Mouse (Mus musculus) CH12.LX (cell line): ENCODE results near the gene Mettl7a2. TPM values are rescaled to one million over a fixed set of nuclear protein-coding genes. Genes with fewer than 3 reads are reported as not detected.

Experiments
- DNase-seq: peaks from one replicate; pipeline ENCODE4 v3.0.0-alpha.2; 2013; ENCODE audit errors: extremely low read depth
- H3K27ac ChIP-seq: 2 replicates; pipeline ENCODE4 v1.5.1; 2012; ENCODE audit warnings: low read depth, mild to moderate bottlenecking, control low read depth, moderate library complexity; ENCODE audit not compliant: insufficient read depth
- H3K27me3 ChIP-seq: replicated peaks from 2 replicates; pipeline ENCODE3; 2012; ENCODE audit warnings: inconsistent platforms
- H3K36me3 ChIP-seq, 2 experiments: replicated peaks in 1 of 2; 2 replicates each; pipeline versions ENCODE3 to v1.6.1; 2012; ENCODE audit warnings: inconsistent platforms in 1 of 2, low read length in 1 of 2, mild to moderate bottlenecking in 1 of 2, mixed read lengths in 1 of 2, moderate library complexity in 1 of 2; ENCODE audit not compliant: control insufficient read depth in 1 of 2, insufficient read depth in 1 of 2
- H3K4me1 ChIP-seq, 2 experiments: 2 replicates each; pipeline ENCODE4 v1.6.1; 2012; ENCODE audit warnings: inconsistent platforms in 1 of 2, moderate library complexity in 1 of 2; ENCODE audit not compliant: insufficient read depth in 2 of 2, control insufficient read depth in 1 of 2
- H3K4me2 ChIP-seq: 2 replicates; pipeline ENCODE4 v1.6.1; 2012; ENCODE audit warnings: low read depth, mild to moderate bottlenecking, control low read depth; ENCODE audit not compliant: poor library complexity, insufficient read depth, severe bottlenecking
- H3K4me3 ChIP-seq, 3 experiments: fragments of 150-350 bp in 1 of 3; sonication (generic) in 1 of 3; replicated peaks in 1 of 3; 2 replicates each; pipeline versions ENCODE3 to v1.5.1; 2011 to 2012; ENCODE audit warnings: low read depth in 2 of 3, low read length in 2 of 3, mild to moderate bottlenecking in 2 of 3, moderate library complexity in 2 of 3, control low read depth in 1 of 3, improper control_type of control experiment in 1 of 3, inconsistent platforms in 1 of 3, mixed read lengths in 1 of 3; ENCODE audit not compliant: poor library complexity in 1 of 3
- H3K79me2 ChIP-seq: replicated peaks from 2 replicates; pipeline ENCODE4 v1.6.1; 2012; ENCODE audit warnings: mild to moderate bottlenecking, moderate library complexity; ENCODE audit not compliant: control insufficient read depth, poor library complexity, insufficient read depth, severe bottlenecking; ENCODE audit errors: extremely low read depth
- H3K9ac ChIP-seq: 2 replicates; pipeline ENCODE4 v1.6.1; 2012; ENCODE audit warnings: low read depth, mild to moderate bottlenecking, control low read depth, moderate library complexity; ENCODE audit not compliant: insufficient read depth
- H3K9me3 ChIP-seq: replicated peaks from 2 replicates; pipeline ENCODE3; 2012; ENCODE audit warnings: low read length, inconsistent platforms, mixed read lengths
- BHLHE40 ChIP-seq: IDR thresholded peaks from 2 replicates; pipeline ENCODE4 v1.6.1; 2011; ENCODE audit warnings: mild to moderate bottlenecking, low read depth, low read length, improper control_type of control experiment
- CHD1 ChIP-seq: IDR thresholded peaks from 2 replicates; pipeline ENCODE4 v1.6.1; 2012; ENCODE audit warnings: low read depth, low read length, improper control_type of control experiment, inconsistent platforms
- CHD2 ChIP-seq: IDR thresholded peaks from 2 replicates; pipeline ENCODE4 v1.6.1; 2011; ENCODE audit warnings: low read length, improper control_type of control experiment
- E2F4 ChIP-seq: IDR thresholded peaks from 2 replicates; pipeline ENCODE4 v1.6.1; 2011; ENCODE audit warnings: low read depth, low read length, improper control_type of control experiment; ENCODE audit not compliant: insufficient replicate concordance
- ELF1 ChIP-seq: IDR thresholded peaks from 2 replicates; pipeline ENCODE4 v1.6.1; 2014; ENCODE audit warnings: low read depth, mild to moderate bottlenecking, inconsistent platforms, low read length, improper control_type of control experiment
- EP300 ChIP-seq: IDR thresholded peaks from 2 replicates; pipeline ENCODE4 v1.6.1; 2011; ENCODE audit warnings: low read length, improper control_type of control experiment
- ETS1 ChIP-seq: conservative IDR thresholded peaks from 2 replicates; pipeline ENCODE4 v1.6.1; 2012; ENCODE audit warnings: low read depth, mild to moderate bottlenecking, inconsistent platforms, low read length, improper control_type of control experiment, moderate library complexity
- GABPA ChIP-seq: IDR thresholded peaks from 2 replicates; pipeline ENCODE4 v1.6.1; 2012; ENCODE audit warnings: low read depth, low read length, improper control_type of control experiment, inconsistent platforms; ENCODE audit not compliant: insufficient replicate concordance
- HCFC1 ChIP-seq: IDR thresholded peaks from 2 replicates; pipeline ENCODE4 v1.6.1; 2012; ENCODE audit warnings: low read depth, mild to moderate bottlenecking, inconsistent platforms, low read length, improper control_type of control experiment
- IRF4 ChIP-seq: IDR thresholded peaks from 2 replicates; pipeline ENCODE4 v1.6.1; 2014; ENCODE audit warnings: low read depth, mild to moderate bottlenecking, inconsistent platforms, low read length, improper control_type of control experiment
- JUN ChIP-seq: IDR thresholded peaks from 2 replicates; pipeline ENCODE4 v1.6.1; 2011; ENCODE audit warnings: low read depth, mild to moderate bottlenecking, low read length, improper control_type of control experiment, moderate library complexity; ENCODE audit not compliant: insufficient read depth
- JUND ChIP-seq: conservative IDR thresholded peaks from 2 replicates; pipeline ENCODE4 v1.6.1; 2011; ENCODE audit warnings: low read depth, low read length, improper control_type of control experiment
- MAX ChIP-seq: IDR thresholded peaks from 2 replicates; pipeline ENCODE4 v1.6.1; 2011; ENCODE audit warnings: low read length, improper control_type of control experiment
- MAZ ChIP-seq: IDR thresholded peaks from 2 replicates; pipeline ENCODE4 v1.6.1; 2012; ENCODE audit warnings: low read depth, mild to moderate bottlenecking, inconsistent platforms, low read length, improper control_type of control experiment, moderate library complexity
- MEF2A ChIP-seq: IDR thresholded peaks from 2 replicates; pipeline ENCODE4 v1.6.1; 2014; ENCODE audit warnings: low read depth, mild to moderate bottlenecking, inconsistent platforms, low read length, improper control_type of control experiment, borderline replicate concordance
- MXI1 ChIP-seq: IDR thresholded peaks from 2 replicates; pipeline ENCODE4 v1.6.1; 2011; ENCODE audit warnings: mild to moderate bottlenecking, low read depth, low read length, improper control_type of control experiment
- NELFE ChIP-seq: IDR thresholded peaks from 2 replicates; pipeline ENCODE4 v1.6.1; 2011; ENCODE audit warnings: low read depth, low read length, improper control_type of control experiment
- NRF1 ChIP-seq: IDR thresholded peaks from 2 replicates; pipeline ENCODE4 v1.6.1; 2014; ENCODE audit warnings: low read depth, mild to moderate bottlenecking, inconsistent platforms, low read length, improper control_type of control experiment, moderate library complexity
- PAX5 ChIP-seq: IDR thresholded peaks from 2 replicates; pipeline ENCODE4 v1.6.1; 2012; ENCODE audit warnings: low read length, inconsistent platforms, mixed read lengths
- POLR2A ChIP-seq: IDR thresholded peaks from 2 replicates; pipeline ENCODE4 v1.6.1; 2011; ENCODE audit warnings: low read depth, mild to moderate bottlenecking, improper control_type of control experiment, low read length
- POLR2AphosphoS2 ChIP-seq: IDR thresholded peaks from 2 replicates; pipeline ENCODE4 v1.6.1; 2011; ENCODE audit warnings: low read depth, low read length, improper control_type of control experiment
- RAD21 ChIP-seq: IDR thresholded peaks from 2 replicates; pipeline ENCODE4 v1.6.1; 2011; ENCODE audit warnings: low read depth, mild to moderate bottlenecking, low read length, improper control_type of control experiment, moderate library complexity
- SIN3A ChIP-seq: IDR thresholded peaks from 2 replicates; pipeline ENCODE4 v1.6.1; 2012; ENCODE audit warnings: low read length, improper control_type of control experiment, inconsistent platforms
- TBP ChIP-seq: conservative IDR thresholded peaks from 2 replicates; pipeline ENCODE4 v1.6.1; 2011; ENCODE audit warnings: low read depth, low read length, improper control_type of control experiment
- TCF12 ChIP-seq: IDR thresholded peaks from 2 replicates; pipeline ENCODE4 v1.6.1; 2014; ENCODE audit warnings: low read depth, mild to moderate bottlenecking, inconsistent platforms, low read length, improper control_type of control experiment
- UBTF ChIP-seq: IDR thresholded peaks from 2 replicates; pipeline ENCODE4 v1.6.1; 2012; ENCODE audit warnings: low read depth, mild to moderate bottlenecking, inconsistent platforms, low read length, improper control_type of control experiment, moderate library complexity
- USF1 ChIP-seq: IDR thresholded peaks from 2 replicates; pipeline ENCODE4 v1.6.1; 2014; ENCODE audit warnings: low read depth, mild to moderate bottlenecking, inconsistent platforms, low read length, improper control_type of control experiment
- USF2 ChIP-seq: conservative IDR thresholded peaks from 2 replicates; pipeline ENCODE4 v1.6.1; 2011; ENCODE audit warnings: low read depth, low read length, improper control_type of control experiment
- ZKSCAN1 ChIP-seq: IDR thresholded peaks from 2 replicates; pipeline ENCODE4 v1.6.1; 2012; ENCODE audit warnings: low read depth, inconsistent platforms, low read length, improper control_type of control experiment, borderline replicate concordance
- ZNF384 ChIP-seq: IDR thresholded peaks from 2 replicates; pipeline ENCODE4 v1.6.1; 2012; ENCODE audit warnings: low read depth, low read length, improper control_type of control experiment, inconsistent platforms
- dilution Hi-C: fragments of 300-500 bp; cut with MboI; formaldehyde crosslinking; loops from 2 replicates; pipeline ENCODE4 v1.14.3; 2020; ENCODE audit warnings: low sequenced_read_pairs; ENCODE audit not compliant: extremely low pct_unique_long_range_greater_than_20kb, extremely low pct_ligation_motif_present
- in situ Hi-C: fragments of 300-500 bp; cut with MboI; formaldehyde crosslinking; loops from 3 replicates; pipeline ENCODE4 v1.14.3; 2019; ENCODE audit warnings: low sequenced_read_pairs, low pct_ligation_motif_present, low pct_unique_long_range_greater_than_20kb, mixed read lengths
- polyA plus RNA-seq: library from polyadenylated mRNA; unstranded; fragments of >175 nt; gene quantifications from 2 replicates; pipeline ENCODE4 v1.2.1, GENCODE M21; 2012; ENCODE audit warnings: low read depth; ENCODE audit not compliant: insufficient read length
- total RNA-seq, 2 experiments: library from RNA; depleted of rRNA; stranded (reverse); fragments of 300-350 nt in 1 of 2; fragments of >200 nt in 1 of 2; gene quantifications; 2 replicates each; pipeline ENCODE4 v1.2.3; 2012 to 2014

Gene Mettl7a2
- total and polyA plus RNA-seq, 3 experiments: not detected

- TF ChIP-seq NELFE: no peak
- TF ChIP-seq USF1: no peak
- no peak for TF ChIP-seq TBP
- no peak for TF ChIP-seq RAD21
- TF ChIP-seq JUN: no peak
- TF ChIP-seq IRF4: no peak
- no peak for TF ChIP-seq PAX5
- no peak for TF ChIP-seq CHD1
- TF ChIP-seq TCF12: no peak
- no peak for TF ChIP-seq MXI1
- no peak for TF ChIP-seq JUND
- no peak for TF ChIP-seq EP300
- TF ChIP-seq UBTF: no peak
- TF ChIP-seq GABPA: no peak
- TF ChIP-seq ZNF384: no peak
- no peak for TF ChIP-seq HCFC1
- TF ChIP-seq ELF1: no peak
- TF ChIP-seq POLR2A: no peak
- TF ChIP-seq BHLHE40: peak; percentile 74
- TF ChIP-seq SIN3A: no peak
- TF ChIP-seq CHD2: no peak
- TF ChIP-seq ETS1: 0 out of 2 replicates have a peak, but pooled peaks have one; percentile 25
- TF ChIP-seq ZKSCAN1: no peak
- no peak for TF ChIP-seq MAZ
- TF ChIP-seq MEF2A: peak; percentile 78; the same call in 1 of the 2 replicates
- no peak for TF ChIP-seq USF2
- TF ChIP-seq NRF1: peak; percentile 67
- no peak for TF ChIP-seq MAX
- no peak for TF ChIP-seq E2F4
- TF ChIP-seq POLR2AphosphoS2: no peak
- TF ChIP-seq, all 38 proteins: peak for 4
- peak; percentile 63 for DNase-seq
- dilution Hi-C loops (no loop called here), in situ Hi-C loops (no loop called here)
- Histone ChIP-seq H3K27me3 (no peaks in the 10 kb centered on the region), H3K4me1 (peaks cover 16 to 28% of the 10 kb centered on the region in 2 experiments), H3K36me3 (peaks cover 0 to 11% of the 10 kb centered on the region in 2 experiments), H3K79me2 (no peaks in the 10 kb centered on the region), H3K9ac (no peak overlapping the region), H3K4me2 (no peak overlapping the region), H3K27ac (no peak overlapping the region), H3K4me3 (no peak overlapping the region), H3K9me3 (no peaks in the 10 kb centered on the region)
Measured at GRCm38 (mm10) chr15:100388224-100388835, 35.3 kb downstream of the Mettl7a2 start.
